Mouse (Mus musculus): ENCODE results near the gene Drap1.
"Not testable (repeated sequence)": the region's sequence is repeated elsewhere in the genome, so short reads cannot be mapped to it uniquely, and the experiment has no call there.

The Drap1 gene

GRCm38 (mm10) chr19:5420579-5420978 lies 4.2 kb downstream of the Drap1 start:
- no peak for DNase-seq (ENCODE audit: low spot score in 2 of 2)

GRCm38 (mm10) chr19:5419630-5420029 lies 5.1 kb downstream of the Drap1 start:
- no peak for DNase-seq (ENCODE audit: low spot score in 2 of 2)

GRCm38 (mm10) chr19:5418750-5419466 lies 5.9 kb downstream of the Drap1 start:
- DNase-seq (ENCODE audit: low spot score in 2 of 2), result no peak

GRCm38 (mm10) chr19:5414534-5414957 lies 10.2 kb downstream of the Drap1 start:
- DNase-seq (ENCODE audit: low spot score in 2 of 2), result no peak

GRCm38 (mm10) chr19:5413840-5414239 lies 10.9 kb downstream of the Drap1 start:
- no peak for DNase-seq (ENCODE audit: low spot score in 2 of 2)

GRCm38 (mm10) chr19:5411961-5412360 lies 12.8 kb downstream of the Drap1 start:
- no peak for DNase-seq (ENCODE audit: low spot score in 2 of 2)

- no peak for DNase-seq (ENCODE audit: low spot score in 2 of 2)
These were observed 14.1 kb downstream of the Drap1 start for GRCm38 (mm10) chr19:5410641-5411040.

- no peak for DNase-seq (ENCODE audit: low spot score in 2 of 2)
These were observed 15.7 kb downstream of the Drap1 start for GRCm38 (mm10) chr19:5409068-5409467.

GRCm38 (mm10) chr19:5408057-5409001 lies 16.4 kb downstream of the Drap1 start:
- DNase-seq (ENCODE audit: low spot score in 2 of 2), result no peak

- peak in 1 of 2 experiments; percentile 48 for DNase-seq (ENCODE audit: low spot score in 2 of 2)
These were observed 17.6 kb downstream of the Drap1 start for GRCm38 (mm10) chr19:5407133-5407532.

GRCm38 (mm10) chr19:5406531-5407126 lies 18.1 kb downstream of the Drap1 start:
- peak in 1 of 2 experiments; percentile 18 for DNase-seq (ENCODE audit: low spot score in 2 of 2)

GRCm38 (mm10) chr19:5405924-5406323 lies 18.9 kb downstream of the Drap1 start:
- DNase-seq (ENCODE audit: low spot score in 2 of 2), result no peak

- DNase-seq (ENCODE audit: low spot score in 2 of 2), result no peak
These were observed 22.5 kb downstream of the Drap1 start, which contains the start of gene Tsga10ip for GRCm38 (mm10) chr19:5402293-5402692. TSS of gene Tsga10ip (minus strand) at chr19:5402526.

- not testable (repeated sequence) for DNase-seq (ENCODE audit: low spot score in 2 of 2)
These were observed 23.7 kb downstream of the Drap1 start for GRCm38 (mm10) chr19:5401073-5401472.

- no peak for DNase-seq (ENCODE audit: low spot score in 2 of 2)
These were observed 29.4 kb downstream of the Drap1 start for GRCm38 (mm10) chr19:5395371-5395770.

- no peak for DNase-seq (ENCODE audit: low spot score in 2 of 2)
These were observed 30.6 kb downstream of the Drap1 start for GRCm38 (mm10) chr19:5394168-5394567.

GRCm38 (mm10) chr19:5392892-5393291 lies 31.9 kb downstream of the Drap1 start:
- DNase-seq (ENCODE audit: low spot score in 2 of 2), result peak in 1 of 2 experiments; percentile 73

- DNase-seq (ENCODE audit: low spot score in 2 of 2), result no peak
These were observed 34.4 kb downstream of the Drap1 start for GRCm38 (mm10) chr19:5390416-5390815.

- no peak for DNase-seq (ENCODE audit: low spot score in 2 of 2)
These were observed 35.1 kb downstream of the Drap1 start for GRCm38 (mm10) chr19:5389647-5390046.

- peak; percentile 85 to 90 for DNase-seq (ENCODE audit: low spot score in 2 of 2)
These were observed 36.1 kb downstream of the Drap1 start, which contains the start of gene Sart1 for GRCm38 (mm10) chr19:5388588-5389242. TSS of gene Sart1 (minus strand) at chr19:5388703.

GRCm38 (mm10) chr19:5388011-5388441 lies 36.8 kb downstream of the Drap1 start:
- no peak for DNase-seq (ENCODE audit: low spot score in 2 of 2)
